Mouse (Mus musculus): Measurements from ENCODE around the gene Sec62.
"Not testable (repeated sequence)": the region's sequence is repeated elsewhere in the genome, so short reads cannot be mapped to it uniquely, and the experiment has no call there.

Sec62 gene

DNA sequence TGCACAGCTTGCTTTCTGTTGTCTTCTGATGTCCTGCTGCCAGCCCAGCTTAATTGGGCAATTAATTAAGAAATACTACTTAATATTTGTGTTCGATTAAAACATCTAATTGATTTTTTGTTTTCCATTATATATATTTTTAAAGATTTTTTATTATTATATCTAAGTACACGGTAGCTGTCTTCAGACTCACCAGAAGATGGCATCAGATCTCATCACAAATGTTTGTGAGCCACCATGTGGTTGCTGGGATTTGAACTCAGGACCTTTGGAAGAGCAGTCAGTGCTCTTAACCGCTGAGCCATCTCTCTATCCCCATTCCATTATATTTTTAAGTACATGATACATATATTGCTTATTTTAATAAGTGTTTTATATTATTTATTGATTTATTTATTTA lies 40.6 kb downstream of the Sec62 start:
- no peak for DNase-seq

DNA sequence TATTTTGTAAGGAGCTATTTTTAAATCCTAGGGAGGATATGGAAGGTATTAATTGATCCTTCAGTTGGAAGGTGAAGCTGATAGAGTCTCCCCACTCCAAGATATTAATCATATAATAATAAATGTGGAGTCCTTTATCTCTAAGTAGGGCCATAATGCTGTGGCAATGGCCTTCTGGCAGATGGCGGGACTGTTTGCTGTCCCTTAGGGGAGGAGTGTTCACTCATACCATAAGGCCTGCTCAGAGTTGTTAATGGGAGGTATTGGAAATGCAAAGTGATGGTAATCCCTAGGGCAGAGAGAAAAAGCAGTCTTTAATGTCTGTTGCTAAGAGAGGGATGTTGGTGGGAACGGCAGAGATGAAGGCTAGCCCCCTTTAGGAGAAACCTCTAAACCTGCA lies 53.1 kb downstream of the Sec62 start:
- DNase-seq: no peak

DNA sequence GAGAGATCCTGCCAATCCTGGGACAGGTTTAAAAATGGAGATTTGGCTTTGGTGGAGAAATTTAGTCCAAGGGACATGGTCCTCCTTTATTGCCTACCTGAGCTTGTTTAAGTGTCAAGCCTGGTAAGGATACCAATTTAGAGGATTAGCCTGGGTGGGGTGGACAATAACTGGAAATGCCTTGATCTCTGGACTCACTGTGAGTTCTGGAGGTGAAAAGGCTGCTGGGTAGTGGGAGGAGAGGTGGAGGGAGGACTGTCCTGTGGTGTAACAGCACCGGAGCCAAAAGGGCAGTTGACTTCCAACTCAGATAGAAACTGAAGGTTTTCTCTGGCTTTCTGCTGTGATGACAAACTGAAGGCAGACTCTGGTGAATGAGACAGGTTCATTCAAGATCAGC lies 54.7 kb downstream of the Sec62 start:
- DNase-seq: no peak

DNA sequence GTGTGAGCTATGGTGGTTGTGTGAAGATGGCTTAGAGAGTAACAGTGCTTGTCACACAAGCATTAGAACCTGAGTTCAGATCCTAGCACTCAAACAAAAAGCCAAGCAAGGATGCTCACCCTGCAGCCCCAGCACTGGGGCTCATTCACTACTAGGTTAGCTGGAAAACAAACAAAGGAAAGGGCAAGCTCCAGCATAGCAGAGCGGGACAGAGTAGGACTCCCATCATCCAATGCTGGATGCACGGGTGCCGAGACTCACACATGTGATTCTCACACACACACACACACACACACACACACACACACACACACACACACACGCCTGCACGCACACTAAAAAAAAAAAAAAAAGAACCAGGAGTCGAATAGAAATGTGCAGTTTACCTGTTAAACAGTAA lies 58.7 kb downstream of the Sec62 start:
- DNase-seq: no peak

DNA sequence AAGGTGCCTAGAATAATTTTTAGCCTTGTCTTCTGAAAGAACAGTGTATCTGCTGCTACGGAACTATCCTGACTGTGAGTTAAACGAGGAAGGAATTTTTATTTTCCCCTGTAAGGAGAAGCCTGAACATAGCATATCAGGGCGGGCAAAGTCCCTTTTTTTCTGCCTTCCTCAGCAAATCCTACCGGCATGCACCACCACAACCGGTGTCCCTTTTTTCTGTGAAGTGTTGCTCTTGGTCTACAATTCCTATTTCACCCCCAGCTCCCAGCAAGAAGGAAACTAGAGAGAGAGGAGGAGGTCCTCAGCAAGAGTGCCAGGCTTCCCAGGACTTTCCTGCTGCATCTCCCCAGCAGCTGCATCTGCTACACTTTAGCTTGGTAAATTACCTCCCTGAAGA lies 60.9 kb downstream of the Sec62 start:
- no peak for DNase-seq

DNA sequence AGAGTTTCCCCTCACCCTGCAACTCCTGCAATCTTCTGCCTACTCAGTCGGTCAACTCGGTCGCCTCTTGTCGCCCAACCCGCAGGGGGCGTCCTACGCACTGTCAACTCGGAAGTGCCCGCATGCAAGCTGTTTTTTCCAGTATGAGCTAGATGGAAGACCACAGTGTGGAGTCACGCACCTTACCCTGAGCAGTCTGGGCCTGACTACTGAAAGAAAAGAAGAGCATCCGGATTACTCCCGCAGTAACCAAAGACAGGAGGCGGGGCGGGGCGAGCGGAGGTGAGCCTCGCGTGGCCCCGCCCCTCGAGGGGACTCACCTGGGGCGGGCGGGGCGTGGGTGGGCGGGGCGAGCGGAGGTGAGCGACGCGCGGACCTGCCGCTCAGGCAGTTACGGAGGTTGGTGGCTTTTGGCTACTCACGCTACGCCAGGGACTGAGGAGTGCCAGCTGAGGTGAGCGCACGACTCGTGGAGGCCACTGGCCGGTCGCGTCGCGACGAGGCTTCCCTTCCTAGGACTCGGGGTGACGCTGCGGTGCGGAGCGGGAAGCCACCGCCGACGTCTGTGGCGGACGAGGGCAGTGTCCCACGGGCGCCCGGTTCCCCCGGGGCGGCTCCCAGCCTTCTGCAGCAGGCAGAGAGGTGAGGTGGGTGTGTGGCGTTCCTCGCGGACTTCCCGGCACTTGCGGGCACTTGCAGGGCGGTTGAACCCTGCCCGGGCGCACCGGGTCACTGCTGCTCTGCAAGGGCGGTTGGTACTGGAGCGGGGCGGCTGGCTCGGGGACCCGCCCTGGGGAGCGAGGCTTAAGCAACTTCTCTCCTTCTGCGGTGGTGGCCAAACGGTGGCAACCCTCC lies 63.2 kb downstream of the Sec62 start, which contains the start of gene Gpr160:
Gpr160 (plus strand) TSS at position 347 of the 855 bp plus-strand sequence.
- peak; percentile 86 for DNase-seq

DNA sequence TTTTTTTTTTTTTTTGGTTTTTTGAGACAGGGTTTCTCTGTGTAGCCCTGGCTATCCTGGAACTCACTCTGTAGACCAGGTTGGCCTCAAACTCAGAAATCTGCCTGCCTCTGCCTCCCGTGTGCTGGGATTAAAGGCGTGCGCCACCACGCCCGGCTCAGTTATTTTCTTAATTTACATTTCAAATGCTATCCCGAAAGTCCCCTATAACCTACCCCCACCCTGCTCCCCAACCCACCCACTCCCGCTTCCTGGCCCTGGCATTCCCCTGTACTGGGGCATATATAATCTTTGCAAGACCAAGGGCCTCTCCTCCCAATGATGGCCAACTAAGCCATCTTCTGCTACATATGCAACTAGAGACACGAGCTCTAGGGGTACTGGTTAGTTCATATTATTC lies 66.9 kb downstream of the Sec62 start:
- not testable (repeated sequence) for DNase-seq

DNA sequence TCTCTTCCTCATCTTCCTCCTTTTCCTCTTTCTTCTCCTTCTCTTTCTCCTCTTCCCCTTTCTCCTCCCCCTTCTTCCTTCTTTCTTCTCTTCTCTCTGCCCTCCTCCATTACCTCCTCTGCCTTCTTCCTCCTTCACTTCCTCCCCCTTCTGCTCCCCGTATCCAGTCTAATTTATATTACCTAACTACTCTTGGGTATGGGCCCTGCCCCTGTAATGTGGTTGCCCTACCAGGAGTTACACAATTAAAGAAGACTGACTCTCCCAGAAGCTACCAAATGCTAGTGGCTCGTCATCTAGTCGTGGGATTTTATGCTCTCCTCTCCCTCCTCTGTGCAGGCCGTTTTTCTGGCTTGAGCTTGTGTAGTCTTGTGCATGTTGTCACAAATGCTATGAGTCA lies 68.0 kb downstream of the Sec62 start:
- DNase-seq: no peak

DNA sequence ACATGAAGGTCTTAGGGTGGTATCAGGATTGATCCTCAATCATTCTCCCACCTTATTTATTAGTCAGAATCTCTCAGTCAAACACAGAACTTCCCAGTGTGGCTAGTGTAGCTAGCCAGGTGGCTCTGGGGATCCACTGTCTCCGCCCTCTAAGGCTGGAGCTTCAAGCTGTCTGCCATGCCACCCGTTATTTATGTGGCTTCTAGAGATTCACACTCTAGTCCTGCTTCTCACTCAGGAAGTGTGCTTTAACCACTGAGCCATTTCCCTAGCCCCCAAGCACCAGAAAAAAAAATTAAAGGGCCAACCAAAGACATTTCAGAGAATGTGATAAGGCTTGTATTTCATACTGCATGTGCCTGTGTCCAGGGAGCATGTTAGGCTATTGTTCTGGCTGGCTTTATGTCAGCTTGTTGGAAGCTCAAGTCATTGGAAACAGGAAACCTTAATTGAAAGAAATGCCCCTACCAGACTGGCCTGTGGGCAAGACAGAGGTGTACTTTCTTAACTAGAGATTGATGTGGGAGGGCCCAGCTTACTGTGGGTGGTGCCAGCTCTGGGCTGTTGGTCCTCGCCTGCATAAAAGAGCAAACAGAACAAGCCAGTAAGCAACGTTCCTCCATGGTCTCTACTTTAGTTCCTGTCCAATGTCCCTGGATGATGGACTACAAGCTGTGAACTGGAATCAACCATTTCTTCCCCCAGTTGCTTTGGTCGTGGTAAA lies 71.2 kb downstream of the Sec62 start:
- DNase-seq: no peak

DNA sequence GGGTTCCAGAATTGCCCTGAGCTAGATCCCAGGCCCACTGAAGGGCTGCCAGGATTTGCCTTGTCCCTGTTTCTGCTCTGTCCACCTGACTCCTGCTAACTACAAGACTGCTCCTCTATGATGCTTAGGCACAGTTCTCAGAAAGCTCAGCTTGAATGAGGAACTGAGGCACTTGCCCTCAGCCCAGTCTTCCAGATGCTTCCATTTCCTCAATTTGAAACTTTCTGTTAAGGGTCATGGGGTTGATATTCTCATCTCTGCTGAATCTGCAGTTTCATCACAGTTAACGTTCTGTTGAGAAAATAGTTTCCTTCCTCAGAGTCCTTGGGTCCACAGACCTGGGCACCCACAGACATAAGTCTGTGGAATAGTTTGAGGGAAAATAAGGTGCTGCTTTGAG lies 72.0 kb downstream of the Sec62 start:
- no peak for DNase-seq

DNA sequence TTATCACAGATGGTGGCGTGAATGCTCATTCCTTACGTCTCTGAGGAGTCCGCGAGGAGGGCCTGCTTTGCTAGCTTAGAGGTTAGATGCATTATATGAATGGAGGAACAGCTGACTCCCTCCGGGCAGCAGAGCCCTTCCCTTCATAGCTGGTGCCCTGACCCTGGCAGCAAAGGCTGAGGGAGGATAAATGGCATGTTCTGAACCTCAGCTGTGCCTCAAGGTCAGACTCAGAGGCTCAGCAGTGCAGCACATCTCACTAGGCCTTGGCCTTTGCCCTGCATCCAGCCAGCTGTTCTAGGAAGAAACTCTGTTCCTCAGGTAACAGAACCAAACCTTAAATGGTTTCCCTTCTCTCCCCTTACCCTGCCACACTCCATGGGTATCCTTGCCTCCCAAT lies 75.5 kb downstream of the Sec62 start:
- DNase-seq: no peak

DNA sequence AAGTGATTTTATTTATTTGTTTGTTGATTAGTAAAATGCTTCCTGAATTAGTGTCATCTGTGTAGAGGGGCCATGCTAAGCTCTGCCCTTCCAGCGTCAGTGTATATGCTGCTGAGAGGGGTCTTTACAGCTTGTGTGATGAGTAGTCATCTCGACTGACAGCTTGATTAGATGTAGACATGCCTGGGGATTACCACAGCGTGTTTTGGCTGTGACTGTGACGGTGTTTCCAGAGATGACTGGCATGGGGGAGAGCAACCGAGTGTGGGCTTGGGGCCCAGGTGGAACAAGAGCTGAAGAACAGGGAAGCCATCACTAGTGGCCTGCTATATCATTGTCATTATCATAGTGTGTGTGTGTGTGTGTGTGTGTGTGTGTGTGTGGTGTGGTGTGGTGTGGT lies 76.0 kb downstream of the Sec62 start:
- DNase-seq: no peak

DNA sequence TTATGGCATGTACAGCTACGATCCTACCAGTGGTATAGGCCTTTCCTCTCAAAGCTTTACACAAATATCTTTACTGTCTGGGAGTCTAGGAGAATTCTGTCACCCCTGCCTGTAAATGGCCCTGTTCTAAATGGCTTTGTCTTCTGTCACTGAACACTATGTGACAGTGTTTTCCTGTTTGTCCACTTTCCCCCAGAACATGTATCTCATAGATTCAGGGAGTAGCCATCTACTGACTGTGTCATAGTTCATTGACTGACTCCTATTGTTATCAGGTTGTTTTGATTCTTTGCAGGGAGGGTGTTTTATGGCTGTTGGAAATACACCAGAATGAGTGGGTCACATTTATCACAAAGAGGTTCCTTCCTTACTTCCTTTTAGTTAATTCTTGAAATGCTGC lies 77.3 kb downstream of the Sec62 start:
- no peak for DNase-seq
